Mouse (Mus musculus): Measurements from ENCODE around the gene Rbfox2. TPM values are rescaled to one million over a fixed set of nuclear protein-coding genes. Genes with fewer than 3 reads are reported as not detected.

Rbfox2 gene
- polyA plus RNA-seq, 1 experiment: 1.3 TPM

DNA sequence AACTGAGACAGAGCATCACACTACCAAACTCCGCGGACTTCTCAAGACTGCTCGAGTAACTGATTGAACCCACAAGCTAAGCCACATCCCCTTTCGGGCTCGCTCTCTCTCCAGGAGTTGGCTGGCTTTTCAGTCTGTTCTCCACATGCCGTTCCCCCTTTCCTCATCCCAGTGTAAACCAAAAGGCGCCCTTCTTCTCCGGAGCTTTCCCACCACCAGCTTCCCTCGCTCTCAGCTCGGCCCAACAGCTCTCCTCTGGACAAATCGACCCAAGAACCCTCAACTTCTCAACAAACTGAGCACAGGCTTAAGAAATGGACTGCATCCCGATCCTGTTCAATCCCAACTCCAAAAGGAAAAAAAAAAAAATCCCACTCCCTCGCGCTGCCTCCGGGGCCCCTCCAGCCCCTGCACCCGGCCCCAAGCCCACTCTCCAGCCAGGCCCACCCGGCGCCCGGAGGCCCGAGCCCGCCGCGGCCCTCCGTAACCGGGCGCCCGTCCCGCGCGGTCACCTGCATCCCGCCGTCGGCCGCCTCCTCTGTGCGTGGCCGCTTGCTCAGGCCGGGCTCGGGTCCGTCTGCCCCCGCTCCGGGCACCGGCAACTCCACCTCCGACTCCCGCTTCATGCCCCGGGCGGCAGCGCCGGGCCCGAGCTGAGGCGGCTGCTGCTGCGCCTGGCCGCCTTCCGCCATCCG, 805 bp downstream of the Rbfox2 start:
- no peak for TF ChIP-seq POLR2A (IDR thresholded peaks at IDR 0.05; ENCODE audit: borderline replicate concordance, low read depth, low read length)
- TF ChIP-seq CTCF (IDR thresholded peaks at IDR 0.05; ENCODE audit: low read depth, low read length): no peak
- peak overlapping the region; percentile 96 for H3K4me3 ChIP-seq (ENCODE audit: insufficient read depth, low read length)
- H3K4me1 ChIP-seq (ENCODE audit: control insufficient read depth, insufficient read depth, low read length): no peaks in the 10 kb centered on the region
- H3K27ac ChIP-seq (ENCODE audit: insufficient read depth, low read depth, low read length): no peak overlapping the region

DNA sequence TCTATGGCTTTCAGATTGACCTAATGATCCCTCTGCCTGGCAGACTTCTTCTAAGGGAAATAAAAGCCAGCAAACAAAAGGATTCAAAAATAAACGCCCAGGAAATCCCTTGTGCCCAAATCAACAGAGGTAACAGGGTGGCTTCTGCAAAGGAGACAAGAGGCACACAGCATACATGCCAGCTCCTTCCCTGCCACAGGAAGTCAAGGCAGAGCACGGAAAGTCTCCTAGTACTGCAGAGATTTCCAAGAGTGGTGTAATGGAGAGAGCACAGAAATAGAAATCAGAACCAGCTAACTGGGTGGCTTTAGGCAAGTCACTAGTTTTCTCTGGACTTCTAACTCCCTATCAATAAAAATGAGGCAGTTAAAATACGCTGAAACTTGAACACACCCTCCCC, 1.8 kb downstream of the Rbfox2 start:
- no peak overlapping the region for H3K27ac ChIP-seq (ENCODE audit: insufficient read depth, low read depth, low read length)
- no peak for TF ChIP-seq CTCF (IDR thresholded peaks at IDR 0.05; ENCODE audit: low read depth, low read length)
- TF ChIP-seq POLR2A (IDR thresholded peaks at IDR 0.05; ENCODE audit: borderline replicate concordance, low read depth, low read length): no peak
- H3K4me3 ChIP-seq (ENCODE audit: insufficient read depth, low read length): no peak overlapping the region
- peaks cover 2% of the 10 kb centered on the region for H3K4me1 ChIP-seq (ENCODE audit: control insufficient read depth, insufficient read depth, low read length)

DNA sequence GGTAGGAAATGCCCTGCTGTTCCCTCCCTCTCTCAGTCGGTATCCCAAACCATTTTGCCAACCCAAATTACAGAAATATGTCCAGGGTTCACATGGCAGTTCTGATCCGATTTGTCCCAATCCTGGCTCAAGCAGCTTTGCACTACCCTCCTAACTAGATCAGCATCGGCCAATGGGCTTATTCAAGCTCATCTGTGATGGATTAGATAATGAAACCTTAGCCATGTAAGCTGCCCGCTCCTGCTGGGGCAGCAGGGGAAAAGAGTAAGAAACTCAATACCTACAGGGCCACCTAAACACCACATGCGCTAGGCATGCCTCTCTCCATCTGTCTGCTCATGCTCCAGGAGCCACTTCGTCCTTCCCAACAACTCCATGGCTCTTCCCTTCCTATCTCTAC, 5.7 kb downstream of the Rbfox2 start:
- Histone ChIP-seq H3K27ac (ENCODE audit: insufficient read depth, low read depth, low read length) (no peak overlapping the region), H3K4me3 (ENCODE audit: insufficient read depth, low read length) (no peak overlapping the region), H3K4me1 (ENCODE audit: control insufficient read depth, insufficient read depth, low read length) (peaks cover 9% of the 10 kb centered on the region)
- TF ChIP-seq POLR2A (IDR thresholded peaks at IDR 0.05; ENCODE audit: borderline replicate concordance, low read depth, low read length): no peak
- no peak for TF ChIP-seq CTCF (IDR thresholded peaks at IDR 0.05; ENCODE audit: low read depth, low read length)

DNA sequence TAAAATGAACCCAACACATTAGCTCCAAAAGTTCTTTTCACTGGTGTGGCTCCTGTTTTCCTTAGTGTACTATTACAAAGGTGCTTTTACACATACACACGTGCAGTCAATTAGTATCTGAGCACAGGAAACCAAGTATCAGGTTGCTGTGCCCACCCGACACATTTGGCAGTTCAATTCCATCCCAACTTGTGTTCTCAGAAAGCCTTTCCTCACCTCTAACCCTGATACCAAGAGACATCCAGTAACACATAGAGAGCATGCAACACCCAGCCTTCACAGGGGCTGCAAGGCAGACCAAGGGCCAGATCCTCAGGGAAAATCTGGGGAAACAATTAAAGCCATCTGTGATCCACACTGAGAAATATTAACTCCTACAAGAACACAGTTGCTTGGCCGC, 8.2 kb downstream of the Rbfox2 start:
- Histone ChIP-seq H3K4me1 (ENCODE audit: control insufficient read depth, insufficient read depth, low read length) (peaks cover 9% of the 10 kb centered on the region), H3K4me3 (ENCODE audit: insufficient read depth, low read length) (no peak overlapping the region), H3K27ac (ENCODE audit: insufficient read depth, low read depth, low read length) (no peak overlapping the region)
- TF ChIP-seq CTCF (IDR thresholded peaks at IDR 0.05; ENCODE audit: low read depth, low read length) (no peak), POLR2A (IDR thresholded peaks at IDR 0.05; ENCODE audit: borderline replicate concordance, low read depth, low read length) (no peak)

DNA sequence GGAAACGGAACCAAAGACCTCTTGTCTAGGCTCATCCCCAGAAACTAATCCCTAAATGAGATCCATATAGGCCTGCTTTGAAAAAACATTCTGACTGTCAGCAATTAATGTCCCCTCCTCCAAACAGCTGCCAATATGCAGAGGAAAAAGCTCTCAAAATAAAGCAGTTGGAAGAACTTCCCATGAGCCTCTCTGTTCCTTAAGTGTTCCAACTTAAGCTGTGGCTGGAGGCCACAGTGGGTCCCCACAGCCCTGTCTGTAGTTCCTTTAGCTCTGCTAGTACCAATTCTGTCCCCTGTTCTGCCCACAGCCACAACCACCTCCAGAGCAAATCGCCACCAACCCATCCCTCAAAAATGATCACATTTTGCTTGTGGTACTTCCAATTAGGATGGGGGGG, 10.2 kb downstream of the Rbfox2 start:
- Histone ChIP-seq H3K4me1 (ENCODE audit: control insufficient read depth, insufficient read depth, low read length) (peaks cover 9% of the 10 kb centered on the region), H3K27ac (ENCODE audit: insufficient read depth, low read depth, low read length) (no peak overlapping the region), H3K4me3 (ENCODE audit: insufficient read depth, low read length) (no peak overlapping the region)
- TF ChIP-seq CTCF (IDR thresholded peaks at IDR 0.05; ENCODE audit: low read depth, low read length) (no peak), POLR2A (IDR thresholded peaks at IDR 0.05; ENCODE audit: borderline replicate concordance, low read depth, low read length) (no peak)

DNA sequence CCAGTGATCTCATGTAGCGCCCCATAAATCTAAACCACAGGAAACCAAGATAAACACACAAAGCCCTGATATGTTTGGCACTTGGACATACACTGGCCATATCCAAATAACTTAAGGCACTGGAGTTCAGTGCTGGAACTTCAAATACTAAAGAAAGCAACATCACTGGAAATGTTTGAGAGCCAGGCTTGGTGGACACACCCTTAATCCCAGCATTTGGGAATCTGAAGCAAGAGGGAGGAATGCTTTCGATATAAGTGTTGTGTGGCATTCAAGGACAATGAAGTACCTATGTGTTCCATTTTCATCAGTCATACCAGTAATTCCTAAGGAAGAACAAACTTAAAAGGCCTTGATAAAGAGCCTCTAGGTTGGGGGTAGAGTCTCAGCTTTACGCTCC, 13.3 kb downstream of the Rbfox2 start:
- H3K4me3 ChIP-seq (ENCODE audit: insufficient read depth, low read length): no peak overlapping the region
- TF ChIP-seq CTCF (IDR thresholded peaks at IDR 0.05; ENCODE audit: low read depth, low read length): no peak
- no peak for TF ChIP-seq POLR2A (IDR thresholded peaks at IDR 0.05; ENCODE audit: borderline replicate concordance, low read depth, low read length)
- H3K4me1 ChIP-seq (ENCODE audit: control insufficient read depth, insufficient read depth, low read length): no peaks in the 10 kb centered on the region
- H3K27ac ChIP-seq (ENCODE audit: insufficient read depth, low read depth, low read length): no peak overlapping the region

DNA sequence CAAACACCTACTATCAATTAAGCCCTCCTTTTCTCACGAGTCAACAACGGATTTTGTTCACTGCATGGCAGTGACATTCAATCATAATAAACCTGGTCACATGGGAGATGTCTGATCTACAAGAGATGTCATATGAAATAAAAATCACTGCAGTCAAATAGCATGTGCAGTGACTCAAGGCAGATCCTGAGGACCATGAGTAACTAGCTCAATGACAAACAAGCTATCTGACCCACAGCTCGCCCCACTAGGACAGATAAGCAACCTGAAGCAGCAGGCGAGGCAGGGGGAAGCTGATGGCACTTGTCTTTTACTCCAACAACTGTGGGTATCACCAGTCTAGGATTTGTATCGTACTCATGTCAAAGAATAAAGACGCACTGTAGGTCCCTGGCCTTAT, 14.4 kb downstream of the Rbfox2 start:
- H3K4me1 ChIP-seq (ENCODE audit: control insufficient read depth, insufficient read depth, low read length): no peaks in the 10 kb centered on the region
- H3K4me3 ChIP-seq (ENCODE audit: insufficient read depth, low read length): no peak overlapping the region
- no peak overlapping the region for H3K27ac ChIP-seq (ENCODE audit: insufficient read depth, low read depth, low read length)
- no peak for TF ChIP-seq CTCF (IDR thresholded peaks at IDR 0.05; ENCODE audit: low read depth, low read length)
- no peak for TF ChIP-seq POLR2A (IDR thresholded peaks at IDR 0.05; ENCODE audit: borderline replicate concordance, low read depth, low read length)

DNA sequence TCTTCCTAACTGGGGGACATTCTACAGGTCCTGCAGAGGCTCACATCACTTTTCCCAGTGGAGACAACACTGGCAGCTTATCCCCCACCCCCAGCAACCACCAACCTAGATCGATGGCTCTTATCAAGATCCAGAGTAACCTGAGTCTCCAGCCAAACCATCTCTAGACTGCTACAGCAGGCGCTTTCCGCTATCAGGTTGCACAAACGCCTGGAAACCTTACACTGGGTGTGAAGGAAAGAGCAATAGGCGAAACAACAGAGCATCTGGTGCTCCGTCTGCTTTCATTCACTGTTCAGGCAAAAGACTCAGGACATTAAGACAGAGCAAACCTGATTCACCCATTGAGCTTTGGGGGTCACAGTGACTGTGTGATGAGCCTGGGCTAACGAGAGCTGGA, 15.3 kb downstream of the Rbfox2 start:
- H3K4me3 ChIP-seq (ENCODE audit: insufficient read depth, low read length): no peak overlapping the region
- H3K27ac ChIP-seq (ENCODE audit: insufficient read depth, low read depth, low read length): no peak overlapping the region
- TF ChIP-seq POLR2A (IDR thresholded peaks at IDR 0.05; ENCODE audit: borderline replicate concordance, low read depth, low read length) (no peak), CTCF (IDR thresholded peaks at IDR 0.05; ENCODE audit: low read depth, low read length) (no peak)
- H3K4me1 ChIP-seq (ENCODE audit: control insufficient read depth, insufficient read depth, low read length): no peaks in the 10 kb centered on the region

DNA sequence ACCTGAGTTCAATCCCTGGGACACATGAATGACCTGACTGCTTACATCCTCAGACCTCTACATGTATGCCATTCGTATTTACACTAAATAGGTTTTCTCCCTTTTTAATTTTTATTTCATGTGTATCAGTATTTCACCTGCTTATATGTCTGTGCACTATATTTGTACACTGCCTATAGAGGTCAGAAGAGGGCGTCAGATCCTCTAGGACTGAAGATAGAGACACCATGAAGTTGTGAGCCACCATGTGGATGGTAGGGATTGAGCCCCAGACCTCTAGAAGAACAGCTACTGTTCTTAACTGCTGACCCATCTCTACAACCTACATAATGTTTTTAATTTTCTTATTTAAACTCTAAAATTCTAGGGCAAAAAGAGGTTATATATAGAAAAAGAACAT, 16.5 kb downstream of the Rbfox2 start:
- TF ChIP-seq CTCF (IDR thresholded peaks at IDR 0.05; ENCODE audit: low read depth, low read length): no peak
- TF ChIP-seq POLR2A (IDR thresholded peaks at IDR 0.05; ENCODE audit: borderline replicate concordance, low read depth, low read length): no peak
- H3K4me3 ChIP-seq (ENCODE audit: insufficient read depth, low read length): no peak overlapping the region
- H3K27ac ChIP-seq (ENCODE audit: insufficient read depth, low read depth, low read length): no peak overlapping the region
- no peaks in the 10 kb centered on the region for H3K4me1 ChIP-seq (ENCODE audit: control insufficient read depth, insufficient read depth, low read length)

DNA sequence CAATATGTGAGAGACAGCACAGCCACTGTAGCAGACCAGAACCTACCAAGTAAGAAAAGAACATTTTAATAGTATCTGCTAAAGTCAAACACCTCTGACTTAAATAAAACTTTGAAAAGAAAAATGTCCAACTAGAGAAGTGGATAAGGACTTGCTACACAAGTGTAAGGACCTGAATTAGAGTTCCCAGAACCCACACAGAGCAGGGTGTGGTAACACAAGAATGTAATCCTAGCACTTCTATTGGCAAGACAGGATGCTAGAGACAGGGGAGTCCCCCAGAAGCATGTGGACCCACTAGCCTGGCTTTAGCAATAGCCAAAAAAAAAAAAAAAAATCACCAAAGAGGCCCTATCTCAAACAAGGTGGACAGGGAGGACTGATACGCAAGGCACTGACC, 26.7 kb downstream of the Rbfox2 start:
- TF ChIP-seq POLR2A (IDR thresholded peaks at IDR 0.05; ENCODE audit: borderline replicate concordance, low read depth, low read length) (no peak), CTCF (IDR thresholded peaks at IDR 0.05; ENCODE audit: low read depth, low read length) (no peak)
- Histone ChIP-seq H3K4me3 (ENCODE audit: insufficient read depth, low read length) (no peak overlapping the region), H3K4me1 (ENCODE audit: control insufficient read depth, insufficient read depth, low read length) (no peaks in the 10 kb centered on the region), H3K27ac (ENCODE audit: insufficient read depth, low read depth, low read length) (no peak overlapping the region)

All from bone marrow macrophage, adult 2 months (primary cell).